Mouse (Mus musculus) left cerebral cortex, adult 18-20 months (tissue): Measurements from ENCODE around the gene Ppp1r1c. TPM values are rescaled to one million over a fixed set of nuclear protein-coding genes. Genes with fewer than 3 reads are reported as not detected.
"Not testable (repeated sequence)": the region's sequence is repeated elsewhere in the genome, so short reads cannot be mapped to it uniquely, and the experiment has no call there.

Experiments
- DNase-seq, 2 experiments: peaks; one replicate each; pipeline ENCODE4 v3.0.0; 2021 to 2022; ENCODE audit warnings: low spot score in 2 of 2, mixed read lengths in 1 of 2
- total RNA-seq, 2 experiments: library from RNA; stranded (reverse); gene quantifications; 2 replicates each; pipeline ENCODE4 v1.2.3; 2021

Ppp1r1c gene
- total RNA-seq, 2 experiments from 2014 or later: 0.26 to 0.30 TPM

- DNase-seq: not testable (repeated sequence)
Measured at GRCm38 (mm10) chr2:79847396-79847795, 139.8 kb downstream of the Ppp1r1c start.

DNA sequence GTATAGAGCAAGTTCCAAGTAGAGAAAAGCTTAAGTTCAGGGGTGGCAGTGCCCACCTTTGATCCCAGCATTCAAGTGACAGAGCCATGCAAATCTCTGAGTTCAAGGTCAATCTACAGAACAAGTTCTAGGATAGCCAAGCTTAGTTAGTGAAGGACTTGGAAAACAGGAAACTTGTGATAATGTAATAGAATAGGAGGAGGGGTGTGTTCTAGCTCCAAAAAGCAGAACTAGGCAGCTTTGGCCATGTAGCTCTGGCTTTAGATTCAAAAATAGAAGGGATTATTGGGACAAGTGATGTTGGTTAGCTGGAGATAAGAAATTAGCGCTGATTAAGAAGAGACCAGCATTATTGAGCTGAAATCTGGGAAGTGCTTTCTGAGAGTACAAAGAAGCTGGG is 149.3 kb downstream of the Ppp1r1c start:
- DNase-seq: no peak

DNA sequence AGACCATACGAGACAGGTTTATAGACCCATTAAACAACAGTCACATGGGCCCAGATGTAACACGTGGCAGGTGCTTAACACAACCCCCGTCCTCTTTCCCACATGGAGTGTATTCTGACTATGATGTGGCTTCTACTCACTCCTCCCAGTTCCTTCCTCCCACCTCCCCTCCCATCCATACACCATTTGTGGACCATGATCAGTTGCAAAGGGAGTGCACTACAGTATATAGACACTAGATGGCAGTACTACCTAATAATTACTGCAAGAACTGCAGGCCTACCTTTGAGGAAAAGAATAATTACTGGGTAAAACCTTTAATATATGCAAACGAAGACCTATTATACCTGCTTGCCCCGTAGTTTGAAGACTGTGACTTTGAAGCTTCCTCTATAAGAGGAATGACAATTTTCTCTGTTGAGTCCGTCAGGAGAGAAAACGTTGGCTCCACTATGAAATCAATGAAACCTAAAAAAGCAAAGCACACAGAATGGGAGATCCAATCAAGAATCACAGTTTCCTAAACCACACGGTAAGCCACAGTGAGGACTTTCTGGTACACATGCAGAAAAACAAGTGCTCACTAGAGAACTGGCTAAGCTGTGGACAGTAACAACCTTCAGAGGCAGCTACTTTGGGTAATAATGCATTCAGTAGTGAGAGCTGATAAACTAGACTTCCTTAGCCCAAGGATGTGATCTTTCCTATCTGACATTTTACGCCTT is 157.9 kb downstream of the Ppp1r1c start:
- DNase-seq: peak; percentile 12 to 14

Other genes starting within 250 kb of the Ppp1r1c start
- gene Itprid2, start 72.4 kb upstream of the Ppp1r1c start, total RNA-seq: 10 to 100 TPM; 36.9 to 38.1 TPM